Mouse (Mus musculus): Measurements from ENCODE around the gene Ube2n. TPM values are rescaled to one million over a fixed set of nuclear protein-coding genes. Genes with fewer than 3 reads are reported as not detected.
A peak's percentile ranks its signal among the peaks of the same experiment; 100 is the strongest.

Gene Ube2n
- 331 and 336 TPM in 2 replicates for polyA plus RNA-seq (2016; fragmentation: Nextera tagmentation; extraction: Ambion mirVana)

- under 1% methylated on average over 81 of the region's 81 CpGs for WGBS
- no peaks in the 10 kb centered on the region for H3K27me3 ChIP-seq
Measured at GRCm38 (mm10) chr10:95514656-95515292, at the start of gene Ube2n. Gene Ube2n (plus strand): TSS chr10:95515145.

GRCm38 (mm10) chr10:95465485-95465896, 49.5 kb upstream of the Ube2n start:
- Histone ChIP-seq H3K27ac (no peak overlapping the region), H3K27me3 (no peaks in the 10 kb centered on the region), H3K9ac (no peak overlapping the region), H3K4me2 (replicated peaks) (no peak overlapping the region), H3K4me3 (no peak overlapping the region), H3K9me3 (no peaks in the 10 kb centered on the region), H3K36me3 (no peaks in the 10 kb centered on the region), H3K4me1 (peaks cover 6% of the 10 kb centered on the region)
- WGBS: 49% methylated on average over 4 of the region's 4 CpGs
- ATAC-seq (ENCODE audit: insufficient number of reproducible peaks, insufficient read depth, low FRiP score, low TSS enrichment): no peak

More at GRCm38 (mm10) chr10:95514656-95515292, at the start of gene Ube2n:
- ATAC-seq (ENCODE audit: insufficient number of reproducible peaks, insufficient read depth, low FRiP score, low TSS enrichment): peak; percentile 94
- Histone ChIP-seq H3K4me1 (peaks cover 16% of the 10 kb centered on the region), H3K9me3 (no peaks in the 10 kb centered on the region; the same call in 1 of the 2 replicates), H3K4me2 (replicated peaks) (peak within 1 kb of the TSS; percentile 61), H3K9ac (peak within 1 kb of the TSS; percentile 98), H3K27ac (peak within 1 kb of the TSS; percentile 98), H3K36me3 (peaks cover 3% of the 10 kb centered on the region; the same call in 1 of the 2 replicates), H3K4me3 (peak within 1 kb of the TSS; percentile 96)

GRCm38 (mm10) chr10:95468894-95469293, 46.1 kb upstream of the Ube2n start:
- Histone ChIP-seq H3K4me1 (peaks cover 6% of the 10 kb centered on the region), H3K9me3 (no peaks in the 10 kb centered on the region), H3K4me3 (no peak overlapping the region), H3K9ac (no peak overlapping the region), H3K27me3 (no peaks in the 10 kb centered on the region), H3K27ac (no peak overlapping the region), H3K36me3 (no peaks in the 10 kb centered on the region), H3K4me2 (replicated peaks) (no peak overlapping the region)
- 58% methylated on average over 4 of the region's 4 CpGs for WGBS
- ATAC-seq (ENCODE audit: insufficient number of reproducible peaks, insufficient read depth, low FRiP score, low TSS enrichment): no peak

GRCm38 (mm10) chr10:95471186-95471585, 43.8 kb upstream of the Ube2n start:
- H3K4me1 ChIP-seq: no peaks in the 10 kb centered on the region
- ATAC-seq (ENCODE audit: insufficient number of reproducible peaks, insufficient read depth, low FRiP score, low TSS enrichment): peak; percentile 15; the same call in 1 of the 2 replicates
- H3K4me2 ChIP-seq (replicated peaks): no peak overlapping the region
- H3K9me3 ChIP-seq: no peaks in the 10 kb centered on the region
- H3K27ac ChIP-seq: no peak overlapping the region
- no peaks in the 10 kb centered on the region for H3K27me3 ChIP-seq
- no peak overlapping the region for H3K4me3 ChIP-seq
- H3K9ac ChIP-seq: peak overlapping the region; percentile 36
- WGBS: 71% methylated on average over 3 of the region's 3 CpGs
- H3K36me3 ChIP-seq: no peaks in the 10 kb centered on the region

GRCm38 (mm10) chr10:95471889-95472547, 42.9 kb upstream of the Ube2n start:
- ATAC-seq (ENCODE audit: insufficient number of reproducible peaks, insufficient read depth, low FRiP score, low TSS enrichment): no peak
- no peak overlapping the region for H3K4me3 ChIP-seq
- H3K4me2 ChIP-seq (replicated peaks): no peak overlapping the region
- no peaks in the 10 kb centered on the region for H3K27me3 ChIP-seq
- no peaks in the 10 kb centered on the region for H3K4me1 ChIP-seq
- no peaks in the 10 kb centered on the region for H3K9me3 ChIP-seq
- no peaks in the 10 kb centered on the region for H3K36me3 ChIP-seq
- no peak overlapping the region; the same call in 1 of the 2 replicates for H3K9ac ChIP-seq
- H3K27ac ChIP-seq: no peak overlapping the region
- 85% methylated on average over 11 of the region's 11 CpGs for WGBS

GRCm38 (mm10) chr10:95475923-95476322, 39.0 kb upstream of the Ube2n start:
- Histone ChIP-seq H3K9me3 (no peaks in the 10 kb centered on the region), H3K27ac (no peak overlapping the region)
- 12% methylated on average over 10 of the region's 10 CpGs for WGBS

GRCm38 (mm10) chr10:95477516-95477915, 37.4 kb upstream of the Ube2n start:
- no peaks in the 10 kb centered on the region for H3K4me1 ChIP-seq
- WGBS: 84% methylated on average over 11 of the region's 11 CpGs
- no peak overlapping the region for H3K4me3 ChIP-seq
- H3K27me3 ChIP-seq: no peaks in the 10 kb centered on the region
- no peak overlapping the region for H3K9ac ChIP-seq
- no peak for ATAC-seq (ENCODE audit: insufficient number of reproducible peaks, insufficient read depth, low FRiP score, low TSS enrichment)
- no peak overlapping the region for H3K4me2 ChIP-seq (replicated peaks)
- no peaks in the 10 kb centered on the region for H3K9me3 ChIP-seq
- H3K36me3 ChIP-seq: peaks cover 14% of the 10 kb centered on the region; the same call in 1 of the 2 replicates
- H3K27ac ChIP-seq: no peak overlapping the region

More at GRCm38 (mm10) chr10:95475923-95476322, 39.0 kb upstream of the Ube2n start:
- no peak for ATAC-seq (ENCODE audit: insufficient number of reproducible peaks, insufficient read depth, low FRiP score, low TSS enrichment)
- H3K9ac ChIP-seq: no peak overlapping the region
- no peaks in the 10 kb centered on the region for H3K4me1 ChIP-seq
- peaks cover 9% of the 10 kb centered on the region; the same call in 1 of the 2 replicates for H3K36me3 ChIP-seq
- no peak overlapping the region for H3K4me2 ChIP-seq (replicated peaks)
- no peaks in the 10 kb centered on the region for H3K27me3 ChIP-seq
- H3K4me3 ChIP-seq: no peak overlapping the region

GRCm38 (mm10) chr10:95489653-95490052, 25.3 kb upstream of the Ube2n start:
- Histone ChIP-seq H3K27me3 (no peaks in the 10 kb centered on the region), H3K27ac (no peak overlapping the region), H3K4me2 (replicated peaks) (no peak overlapping the region), H3K4me1 (no peaks in the 10 kb centered on the region), H3K9me3 (no peaks in the 10 kb centered on the region), H3K4me3 (no peak overlapping the region), H3K9ac (no peak overlapping the region), H3K36me3 (peaks cover 81% of the 10 kb centered on the region)
- 86% methylated on average over 2 of the region's 2 CpGs for WGBS
- no peak for ATAC-seq (ENCODE audit: insufficient number of reproducible peaks, insufficient read depth, low FRiP score, low TSS enrichment)

GRCm38 (mm10) chr10:95494268-95494667, 20.7 kb upstream of the Ube2n start:
- ATAC-seq (ENCODE audit: insufficient number of reproducible peaks, insufficient read depth, low FRiP score, low TSS enrichment): no peak
- Histone ChIP-seq H3K4me2 (replicated peaks) (no peak overlapping the region), H3K27me3 (no peaks in the 10 kb centered on the region), H3K4me3 (no peak overlapping the region), H3K4me1 (no peaks in the 10 kb centered on the region), H3K9me3 (no peaks in the 10 kb centered on the region), H3K27ac (no peak overlapping the region), H3K36me3 (peaks cover 62% of the 10 kb centered on the region), H3K9ac (no peak overlapping the region)
- 96% methylated on average over 5 of the region's 5 CpGs for WGBS

GRCm38 (mm10) chr10:95501033-95501432, 13.9 kb upstream of the Ube2n start:
- H3K9ac ChIP-seq: peak overlapping the region; percentile 78
- no peak for ATAC-seq (ENCODE audit: insufficient number of reproducible peaks, insufficient read depth, low FRiP score, low TSS enrichment)
- H3K36me3 ChIP-seq: peaks cover 12% of the 10 kb centered on the region
- 2% methylated on average over 7 of the region's 7 CpGs for WGBS
- H3K9me3 ChIP-seq: no peaks in the 10 kb centered on the region
- H3K27ac ChIP-seq: peak overlapping the region; percentile 85; the same call in 1 of the 2 replicates
- H3K4me1 ChIP-seq: peaks cover 7% of the 10 kb centered on the region; the same call in 1 of the 2 replicates
- H3K4me3 ChIP-seq: peak overlapping the region; percentile 73
- no peaks in the 10 kb centered on the region for H3K27me3 ChIP-seq
- peak overlapping the region; percentile 59 for H3K4me2 ChIP-seq (replicated peaks)

- peaks cover 7% of the 10 kb centered on the region; the same call in 1 of the 2 replicates for H3K4me1 ChIP-seq
- H3K9me3 ChIP-seq: no peaks in the 10 kb centered on the region
- ATAC-seq (ENCODE audit: insufficient number of reproducible peaks, insufficient read depth, low FRiP score, low TSS enrichment): peak; percentile 91
- no peaks in the 10 kb centered on the region for H3K27me3 ChIP-seq
- WGBS: under 1% methylated on average over 35 of the region's 35 CpGs
- H3K27ac ChIP-seq: peak within 1 kb of the TSS; percentile 85
- H3K9ac ChIP-seq: peak within 1 kb of the TSS; percentile 78
- H3K4me2 ChIP-seq (replicated peaks): peak within 1 kb of the TSS; percentile 59
- H3K36me3 ChIP-seq: peaks cover 12% of the 10 kb centered on the region
- peak within 1 kb of the TSS; percentile 73 for H3K4me3 ChIP-seq
Measured at GRCm38 (mm10) chr10:95501463-95502081, 13.4 kb upstream of the Ube2n start, which contains the start of gene Mrpl42. Gene Mrpl42 (minus strand): TSS chr10:95501940.
